Mouse (Mus musculus) thymus, adult 2 months (tissue): ENCODE measurements around the gene Nqo1. TPM values are rescaled to one million over a fixed set of nuclear protein-coding genes. Genes with fewer than 3 reads are reported as not detected.

Experiments used
- DNase-seq: peaks from one replicate; pipeline ENCODE4 v3.0.0; 2021
- H3K27ac ChIP-seq: fragments of 200-500 bp; 2 replicates; pipeline ENCODE4 v1.5.1; 2012; ENCODE audit warnings: low read length, control low read depth; ENCODE audit not compliant: control insufficient read depth, insufficient read depth
- H3K27me3 ChIP-seq: fragments of 200-500 bp; 2 replicates; pipeline ENCODE4 v1.6.1; 2012; ENCODE audit warnings: mild to moderate bottlenecking, low read length, moderate library complexity, mixed read lengths; ENCODE audit not compliant: control insufficient read depth, insufficient read depth
- H3K36me3 ChIP-seq: fragments of 200-500 bp; 2 replicates; pipeline ENCODE4 v1.6.1; 2012; ENCODE audit warnings: mild to moderate bottlenecking, low read length, moderate library complexity; ENCODE audit not compliant: control insufficient read depth, insufficient read depth
- H3K4me1 ChIP-seq: fragments of 200-500 bp; replicated peaks from 2 replicates; pipeline ENCODE4 v1.6.1; 2012; ENCODE audit warnings: low read length; ENCODE audit not compliant: control insufficient read depth, insufficient read depth
- H3K4me3 ChIP-seq: fragments of 200-500 bp; 2 replicates; pipeline ENCODE4 v1.5.1; 2012; ENCODE audit warnings: mild to moderate bottlenecking, low read length, control low read depth, moderate library complexity; ENCODE audit not compliant: control insufficient read depth, insufficient read depth
- CTCF ChIP-seq: fragments of 200-500 bp; IDR thresholded peaks from 2 replicates; pipeline ENCODE4 v1.5.1; 2012; ENCODE audit warnings: mild to moderate bottlenecking, control low read depth, low read length, moderate library complexity, borderline replicate concordance; ENCODE audit not compliant: control insufficient read depth, poor library complexity, insufficient read depth; ENCODE audit errors: extremely low read depth
- POLR2A ChIP-seq: fragments of 200-500 bp; IDR thresholded peaks from 2 replicates; pipeline ENCODE4 v1.6.1; 2012; ENCODE audit warnings: mild to moderate bottlenecking, low read length, control low read depth, moderate library complexity; ENCODE audit not compliant: control insufficient read depth, poor library complexity, insufficient read depth; ENCODE audit errors: extremely low read depth
- WGBS: fragments of 180-500 bp; shearing (Covaris S2); methylation state at CpG from one replicate; pipeline ENCODE4 v1.1.7; 2018; 5-methylcytosine and 5-hydroxymethylcytosine counted together
- polyA plus RNA-seq: library from polyadenylated mRNA; depleted of rRNA; stranded (reverse); fragments of >200 nt; gene quantifications from 2 replicates; pipeline ENCODE4 v1.2.3, GENCODE M21; 2012; rRNA removed

The Nqo1 gene
- polyA plus RNA-seq, 1 experiment = 12.8 TPM

- no peaks in the 10 kb centered on the region for H3K4me1 ChIP-seq
- no peak for TF ChIP-seq CTCF
- TF ChIP-seq POLR2A = no peak
- DNase-seq = no peak
- H3K27ac ChIP-seq = no peak overlapping the region
- H3K27me3 ChIP-seq = no peaks in the 10 kb centered on the region
- no peaks in the 10 kb centered on the region for H3K36me3 ChIP-seq
- WGBS = 67% methylated on average over 5 of the region's 5 CpGs
- no peak overlapping the region for H3K4me3 ChIP-seq
These were observed 18.4 kb downstream of the Nqo1 start for GRCm38 (mm10) chr8:107384651-107385050.

- no peaks in the 10 kb centered on the region for H3K27me3 ChIP-seq
- no peak for DNase-seq
- H3K36me3 ChIP-seq = no peaks in the 10 kb centered on the region
- TF ChIP-seq POLR2A = no peak
- TF ChIP-seq CTCF = no peak
- H3K4me3 ChIP-seq = no peak overlapping the region
- no peak overlapping the region for H3K27ac ChIP-seq
- WGBS = 82% methylated on average over 4 of the region's 4 CpGs
- H3K4me1 ChIP-seq = no peaks in the 10 kb centered on the region
These were observed 20.1 kb downstream of the Nqo1 start for GRCm38 (mm10) chr8:107382898-107383297.

GRCm38 (mm10) chr8:107381666-107382065, 21.3 kb downstream of the Nqo1 start:
- Histone ChIP-seq H3K4me3 (no peak overlapping the region), H3K36me3 (no peaks in the 10 kb centered on the region), H3K27me3 (no peaks in the 10 kb centered on the region), H3K4me1 (no peaks in the 10 kb centered on the region), H3K27ac (no peak overlapping the region)
- no peak for DNase-seq
- 98% methylated on average over 4 of the region's 4 CpGs for WGBS
- no peak for TF ChIP-seq POLR2A
- no peak for TF ChIP-seq CTCF

- WGBS = 97% methylated on average over 8 of the region's 8 CpGs
- no peak for TF ChIP-seq POLR2A
- no peak for TF ChIP-seq CTCF
- DNase-seq = no peak
- H3K27ac ChIP-seq = no peak overlapping the region
- no peaks in the 10 kb centered on the region for H3K4me1 ChIP-seq
- no peaks in the 10 kb centered on the region for H3K27me3 ChIP-seq
- H3K4me3 ChIP-seq = no peak overlapping the region
- H3K36me3 ChIP-seq = no peaks in the 10 kb centered on the region
These were observed 22.3 kb downstream of the Nqo1 start for GRCm38 (mm10) chr8:107380734-107381133.

- no peaks in the 10 kb centered on the region for H3K27me3 ChIP-seq
- no peak overlapping the region for H3K27ac ChIP-seq
- TF ChIP-seq POLR2A = no peak
- TF ChIP-seq CTCF = no peak
- peaks cover under 1% of the 10 kb centered on the region for H3K36me3 ChIP-seq
- DNase-seq = no peak
- no peaks in the 10 kb centered on the region for H3K4me1 ChIP-seq
- no peak overlapping the region for H3K4me3 ChIP-seq
- WGBS = 96% methylated on average over 3 of the region's 3 CpGs
These were observed 25.7 kb downstream of the Nqo1 start for GRCm38 (mm10) chr8:107377346-107377745.

GRCm38 (mm10) chr8:107370311-107370710, 32.7 kb downstream of the Nqo1 start:
- H3K4me3 ChIP-seq = no peak overlapping the region
- H3K27ac ChIP-seq = no peak overlapping the region
- H3K27me3 ChIP-seq = no peaks in the 10 kb centered on the region
- H3K4me1 ChIP-seq = no peaks in the 10 kb centered on the region
- no peak for TF ChIP-seq POLR2A
- no peak for TF ChIP-seq CTCF
- DNase-seq = no peak
- 94% methylated on average over 4 of the region's 4 CpGs for WGBS
- peaks cover 53% of the 10 kb centered on the region for H3K36me3 ChIP-seq

Other genes with a start within 250 kb of the Nqo1 start
- gene Nfat5, start 109.7 kb downstream of the Nqo1 start, polyA plus RNA-seq = 36.0 and 40.3 TPM in 2 replicates
- gene Nob1, start 21.8 kb upstream of the Nqo1 start, polyA plus RNA-seq = 46.5 and 52.2 TPM in 2 replicates
- gene Wwp2, start 33.2 kb upstream of the Nqo1 start, polyA plus RNA-seq = 78.0 and 79.8 TPM in 2 replicates
- 48.9 and 52.2 TPM in 2 replicates for gene Psmd7, start 185.3 kb upstream of the Nqo1 start, polyA plus RNA-seq